In the genomic region with DNA sequence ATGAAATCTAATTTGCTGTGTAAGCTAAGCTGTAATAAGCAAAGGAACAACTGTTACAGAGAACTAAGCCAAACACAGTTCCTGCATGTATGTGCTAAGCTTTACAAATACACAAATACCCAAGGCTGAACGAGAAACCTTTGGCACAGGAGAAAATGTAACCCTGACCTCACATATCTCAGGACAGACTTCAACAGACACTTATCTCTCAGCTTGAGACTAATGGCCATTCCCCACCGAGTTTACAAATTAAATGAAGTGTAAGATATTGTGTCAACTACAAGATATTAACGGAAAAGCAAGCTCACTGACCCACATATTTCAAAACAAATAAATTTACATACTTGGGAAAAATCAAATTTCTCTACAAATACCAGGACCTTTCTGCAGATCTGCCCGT, we compare ENCODE assay signal across 15 mouse cellular contexts.
"Had no signal": no experiment of that assay in that cellular context is flagged by ENCODE, and none has a peak within 500 bp of the region (broad histone marks: within the 10 kb centered on the region; RNA-seq: fewer than 3 reads in every experiment).

No protein-coding gene starts in this region.

- H3K4me2 ChIP-seq: limb, embryonic 15.5 days; liver, embryonic 15.5 days; lung, embryonic 15.5 days; neural tube, embryonic 12.5 days; stomach, embryonic 15.5 days had no signal

- H3K36me3 ChIP-seq: limb, embryonic 15.5 days; lung, embryonic 15.5 days; midbrain, embryonic 10.5 days; neural tube, embryonic 12.5 days; stomach, embryonic 15.5 days had no signal

- H3K27ac ChIP-seq: kidney, postnatal 0 days; liver, embryonic 15.5 days; midbrain, embryonic 10.5 days; neural tube, embryonic 12.5 days; stomach, embryonic 15.5 days had no signal

- H3K4me1 ChIP-seq: neural tube, embryonic 12.5 days had no signal

- H3K27me3 ChIP-seq: limb, embryonic 15.5 days; liver, embryonic 15.5 days; lung, embryonic 15.5 days; neural tube, embryonic 12.5 days; stomach, embryonic 15.5 days had no signal

- H3K9ac ChIP-seq: limb, embryonic 15.5 days; liver, embryonic 15.5 days; lung, embryonic 15.5 days; neural tube, embryonic 12.5 days; stomach, embryonic 15.5 days had no signal

- H3K9me3 ChIP-seq: limb, embryonic 15.5 days; liver, embryonic 15.5 days; lung, embryonic 15.5 days; midbrain, embryonic 10.5 days; neural tube, embryonic 12.5 days; stomach, embryonic 15.5 days had no signal

- DNase-seq: kidney, adult 11 months; kidney, adult 9 months; kidney, postnatal 36 days; lung, postnatal 4 days; midbrain, embryonic 14.5 days; right cerebral cortex, postnatal 14 days; thymus, adult 2 months; thymus, postnatal 25 days had no signal

- H3K4me3 ChIP-seq: limb, embryonic 15.5 days; liver, embryonic 15.5 days; lung, embryonic 15.5 days; midbrain, embryonic 10.5 days; neural tube, embryonic 12.5 days; stomach, embryonic 15.5 days had no signal
